Mouse (Mus musculus): ENCODE results near the gene Spag5. TPM values are rescaled to one million over a fixed set of nuclear protein-coding genes. Genes with fewer than 3 reads are reported as not detected.

The Spag5 gene
- polyA plus RNA-seq, 1 experiment from 2014 or later, result 76.6 TPM

DNA sequence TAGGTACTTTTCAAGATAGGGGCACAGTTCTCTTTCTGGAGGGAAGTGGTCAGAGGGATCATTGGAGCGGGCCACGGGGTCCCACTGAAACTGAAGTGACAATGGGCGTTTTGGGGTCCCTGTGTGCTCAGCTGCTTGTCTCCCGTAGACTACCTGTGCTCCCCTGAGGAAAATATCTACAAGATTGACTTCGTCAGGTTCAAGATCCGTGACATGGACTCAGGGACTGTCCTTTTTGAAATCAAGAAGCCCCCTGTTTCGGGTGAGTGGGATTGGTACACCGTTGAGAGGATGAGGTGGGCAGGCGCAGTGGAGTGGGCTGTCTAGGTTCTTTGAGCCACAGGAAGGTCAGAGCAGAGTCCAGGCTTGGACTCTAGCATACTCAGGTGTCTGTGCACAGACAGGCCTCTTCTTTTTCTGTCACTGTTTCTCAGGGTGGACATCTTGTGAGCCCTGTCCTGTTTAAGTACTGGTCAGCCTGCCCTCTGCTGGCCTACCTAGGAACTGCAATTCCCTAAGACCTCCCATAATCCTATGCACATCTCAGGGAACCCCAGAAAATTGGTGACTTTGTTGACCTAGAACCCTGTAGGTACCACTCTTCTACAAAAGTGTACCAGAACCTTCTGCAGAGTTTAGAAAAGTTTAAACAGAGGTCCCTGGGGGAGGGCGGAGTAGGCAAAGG lies 45.9 kb downstream of the Spag5 start:
- DNase-seq (ENCODE audit: extremely low spot score, low spot score), result peak; percentile 71
- no peak overlapping the region for H3K27ac ChIP-seq
- peaks cover 59% of the 10 kb centered on the region for H3K4me1 ChIP-seq

GRCm38 (mm10) chr11:78347908-78348307 lies 46.6 kb downstream of the Spag5 start:
- Histone ChIP-seq H3K36me3 (replicated peaks) (peaks cover 34% of the 10 kb centered on the region), H3K27me3 (ENCODE audit: poor library complexity, severe bottlenecking) (no peaks in the 10 kb centered on the region), H3K9me3 (no peaks in the 10 kb centered on the region), H3K27ac (no peak overlapping the region), H3K4me3 (no peak overlapping the region), H3K4me1 (peaks cover 55% of the 10 kb centered on the region)
- no peak for DNase-seq (ENCODE audit: extremely low spot score, low spot score)
- 82% methylated on average over 9 of the region's 9 CpGs for WGBS

More for the DNA sequence above, 45.9 kb downstream of the Spag5 start:
- Histone ChIP-seq H3K36me3 (replicated peaks) (peaks cover 34% of the 10 kb centered on the region), H3K4me3 (no peak overlapping the region), H3K27me3 (ENCODE audit: poor library complexity, severe bottlenecking) (no peaks in the 10 kb centered on the region), H3K9me3 (no peaks in the 10 kb centered on the region)
- 90% methylated on average over 10 of the region's 10 CpGs for WGBS

DNA sequence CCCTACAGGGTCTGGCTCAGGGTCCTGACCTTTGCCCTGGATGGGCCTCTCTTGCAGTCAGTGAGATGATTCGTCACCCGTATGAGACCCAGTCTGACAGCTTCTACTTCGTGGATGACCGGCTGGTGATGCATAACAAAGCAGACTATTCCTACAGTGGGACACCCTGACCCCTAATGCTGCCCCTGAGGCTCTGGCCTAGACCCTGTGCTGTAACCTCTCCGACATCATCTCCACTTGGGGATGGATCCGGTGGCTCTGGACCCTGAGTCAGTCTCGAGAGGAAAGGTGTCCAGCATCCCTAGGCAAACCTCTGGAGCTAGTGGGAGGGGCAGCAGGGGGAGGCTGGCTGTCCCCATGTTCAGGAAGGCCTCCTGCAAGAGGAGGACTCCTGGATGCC lies 47.1 kb downstream of the Spag5 start:
- Histone ChIP-seq H3K4me1 (peaks cover 50% of the 10 kb centered on the region), H3K9me3 (no peaks in the 10 kb centered on the region), H3K4me3 (no peak overlapping the region), H3K36me3 (replicated peaks) (peaks cover 34% of the 10 kb centered on the region), H3K27me3 (ENCODE audit: poor library complexity, severe bottlenecking) (no peaks in the 10 kb centered on the region), H3K27ac (no peak overlapping the region)
- WGBS, result 64% methylated on average over 7 of the region's 7 CpGs
- no peak for DNase-seq (ENCODE audit: extremely low spot score, low spot score)

DNA sequence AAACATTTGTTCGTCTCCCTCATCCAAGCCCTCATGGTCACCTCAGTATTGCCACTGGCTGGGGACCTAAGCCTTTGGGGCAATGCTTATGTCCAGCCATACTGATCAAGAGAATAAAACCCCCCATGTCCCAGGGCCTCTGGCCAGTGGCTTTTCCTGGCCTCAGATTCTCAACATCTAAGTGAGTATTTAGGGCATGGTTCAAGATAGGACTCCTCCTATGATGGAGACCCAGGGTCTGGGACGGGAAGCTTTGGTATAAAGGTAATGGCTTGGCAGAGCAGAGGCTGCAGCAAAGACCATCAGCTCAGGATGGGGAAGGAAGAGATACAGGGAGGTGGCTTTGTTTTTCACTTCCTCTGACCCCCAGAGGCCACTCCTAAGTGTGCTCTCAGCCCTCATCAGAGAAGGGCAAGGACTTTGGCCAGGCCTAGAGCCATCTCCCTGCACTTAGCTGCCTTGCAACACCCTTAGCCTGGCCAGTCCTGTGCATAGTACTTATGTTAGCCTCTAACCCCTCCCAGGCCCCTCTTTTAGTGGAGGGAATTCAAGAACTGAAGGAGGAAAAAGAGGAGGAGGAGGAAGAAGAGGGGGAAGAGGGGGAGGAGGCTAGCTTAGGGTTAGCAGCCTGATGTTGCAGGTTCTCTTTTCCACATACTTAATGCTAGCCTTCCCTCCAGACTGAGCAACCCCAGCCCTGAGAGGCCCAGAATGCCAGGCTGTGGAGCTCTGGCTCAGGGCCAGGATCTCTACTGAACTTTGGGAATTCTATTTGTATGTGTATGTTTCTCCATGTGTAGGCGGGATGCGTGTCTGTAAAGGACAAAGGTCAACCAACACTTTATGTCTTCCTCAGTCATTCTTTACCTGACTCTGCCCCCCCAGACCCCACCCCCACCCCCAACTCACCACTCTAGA lies 48.4 kb downstream of the Spag5 start:
- peaks cover 34% of the 10 kb centered on the region for H3K36me3 ChIP-seq (replicated peaks)
- H3K27ac ChIP-seq, result no peak overlapping the region
- H3K4me1 ChIP-seq, result peaks cover 38% of the 10 kb centered on the region
- DNase-seq (ENCODE audit: extremely low spot score, low spot score), result no peak
- H3K4me3 ChIP-seq, result no peak overlapping the region
- no peaks in the 10 kb centered on the region for H3K9me3 ChIP-seq
- no peaks in the 10 kb centered on the region for H3K27me3 ChIP-seq (ENCODE audit: poor library complexity, severe bottlenecking)
- WGBS, result 90% methylated on average over 4 of the region's 4 CpGs

DNA sequence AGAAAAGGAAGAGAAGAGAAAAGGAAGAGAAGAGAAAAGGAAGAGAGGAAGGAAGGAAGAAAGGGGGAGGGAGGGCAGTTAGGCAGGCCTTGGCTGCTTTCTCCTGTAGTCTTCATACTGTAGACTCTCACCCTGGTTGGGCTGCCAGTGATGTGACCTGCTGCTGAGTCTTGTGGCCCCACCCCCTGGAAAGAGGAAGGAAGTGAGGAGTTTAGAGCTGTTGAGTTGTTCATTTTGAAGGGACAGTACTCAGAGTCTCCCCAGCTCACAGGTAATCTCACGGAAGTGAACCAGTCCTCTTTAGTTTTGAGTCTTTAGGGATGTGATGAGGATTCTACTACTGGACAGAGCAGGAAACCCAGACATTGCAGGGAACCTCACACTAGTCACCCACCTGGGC lies 51.8 kb downstream of the Spag5 start:
- peaks cover 21% of the 10 kb centered on the region for H3K36me3 ChIP-seq (replicated peaks)
- 86% methylated on average over 1 of the region's 1 CpGs for WGBS
- H3K4me3 ChIP-seq, result no peak overlapping the region
- DNase-seq (ENCODE audit: extremely low spot score, low spot score), result no peak
- H3K9me3 ChIP-seq, result no peaks in the 10 kb centered on the region
- no peak overlapping the region for H3K27ac ChIP-seq
- no peaks in the 10 kb centered on the region for H3K27me3 ChIP-seq (ENCODE audit: poor library complexity, severe bottlenecking)
- H3K4me1 ChIP-seq, result peaks cover 6% of the 10 kb centered on the region; the same call in 1 of the 2 replicates

DNA sequence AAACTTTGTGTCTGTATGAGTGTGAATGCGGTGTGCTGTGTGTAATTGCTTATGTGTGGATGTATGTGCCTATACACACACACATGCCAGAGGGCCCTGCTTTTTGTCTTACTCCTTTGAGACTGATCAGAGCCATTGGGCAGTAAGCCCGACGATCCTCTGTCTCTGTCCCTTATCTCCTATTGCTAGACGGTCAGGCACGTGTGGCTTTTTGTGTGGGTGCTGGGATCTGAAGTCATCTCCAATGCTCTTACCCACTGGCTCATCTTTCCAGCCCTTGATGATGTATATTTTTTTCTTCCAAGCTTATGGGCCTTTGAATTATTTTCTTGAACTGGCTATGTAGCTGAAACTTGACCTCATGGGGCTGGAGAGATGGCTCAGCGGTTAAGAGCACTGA lies 53.6 kb downstream of the Spag5 start:
- H3K27ac ChIP-seq, result no peak overlapping the region
- peaks cover 15% of the 10 kb centered on the region for H3K27me3 ChIP-seq (ENCODE audit: poor library complexity, severe bottlenecking)
- 91% methylated on average over 6 of the region's 6 CpGs for WGBS
- no peaks in the 10 kb centered on the region for H3K9me3 ChIP-seq
- peaks cover 3% of the 10 kb centered on the region; the same call in 1 of the 2 replicates for H3K36me3 ChIP-seq (replicated peaks)
- no peak for DNase-seq (ENCODE audit: extremely low spot score, low spot score)
- H3K4me3 ChIP-seq, result no peak overlapping the region
- H3K4me1 ChIP-seq, result peaks cover 7% of the 10 kb centered on the region

DNA sequence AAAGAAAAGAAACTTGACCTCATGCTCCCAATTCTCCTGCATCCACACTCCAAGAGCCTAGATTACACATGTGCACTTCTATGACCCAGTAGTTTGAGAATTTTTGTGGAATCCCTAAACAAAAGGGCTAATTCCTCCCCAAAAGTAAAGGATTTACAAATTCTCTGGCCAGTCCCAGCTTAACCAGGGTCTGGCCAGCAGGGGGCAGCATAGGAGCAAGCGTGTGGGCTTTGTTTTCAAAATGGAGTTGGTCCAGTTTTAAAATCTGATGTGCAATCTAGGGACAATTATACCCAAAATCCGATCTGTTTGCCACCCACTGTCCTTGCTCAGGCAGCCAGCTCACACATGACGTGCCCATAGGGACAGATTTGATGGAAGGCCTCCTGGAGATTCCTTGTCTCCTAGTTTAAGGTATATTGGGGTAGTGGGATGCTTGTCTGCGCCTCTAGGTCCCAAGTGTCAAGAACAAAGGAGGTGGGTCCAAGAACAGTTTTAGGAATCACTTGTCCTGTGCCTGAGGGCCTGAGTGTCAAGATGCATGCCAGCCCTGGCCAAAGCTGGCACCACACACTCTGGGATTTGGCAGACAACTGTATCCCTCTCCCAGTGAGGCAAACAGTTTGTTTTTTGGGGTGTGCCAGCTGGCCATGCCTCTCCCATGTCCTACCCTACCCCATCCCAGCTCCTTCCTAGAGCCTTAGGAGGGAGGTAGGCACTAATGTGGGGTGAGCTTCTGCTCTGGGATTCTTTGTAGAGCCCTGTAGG lies 54.3 kb downstream of the Spag5 start:
- 32% methylated on average over 4 of the region's 4 CpGs for WGBS
- H3K4me3 ChIP-seq, result no peak overlapping the region
- peaks cover 15% of the 10 kb centered on the region for H3K4me1 ChIP-seq
- peak overlapping the region; percentile 56 for H3K27ac ChIP-seq
- no peaks in the 10 kb centered on the region for H3K36me3 ChIP-seq (replicated peaks)
- no peaks in the 10 kb centered on the region for H3K9me3 ChIP-seq
- peaks cover 15% of the 10 kb centered on the region for H3K27me3 ChIP-seq (ENCODE audit: poor library complexity, severe bottlenecking)
- DNase-seq (ENCODE audit: extremely low spot score, low spot score), result peak; percentile 78

DNA sequence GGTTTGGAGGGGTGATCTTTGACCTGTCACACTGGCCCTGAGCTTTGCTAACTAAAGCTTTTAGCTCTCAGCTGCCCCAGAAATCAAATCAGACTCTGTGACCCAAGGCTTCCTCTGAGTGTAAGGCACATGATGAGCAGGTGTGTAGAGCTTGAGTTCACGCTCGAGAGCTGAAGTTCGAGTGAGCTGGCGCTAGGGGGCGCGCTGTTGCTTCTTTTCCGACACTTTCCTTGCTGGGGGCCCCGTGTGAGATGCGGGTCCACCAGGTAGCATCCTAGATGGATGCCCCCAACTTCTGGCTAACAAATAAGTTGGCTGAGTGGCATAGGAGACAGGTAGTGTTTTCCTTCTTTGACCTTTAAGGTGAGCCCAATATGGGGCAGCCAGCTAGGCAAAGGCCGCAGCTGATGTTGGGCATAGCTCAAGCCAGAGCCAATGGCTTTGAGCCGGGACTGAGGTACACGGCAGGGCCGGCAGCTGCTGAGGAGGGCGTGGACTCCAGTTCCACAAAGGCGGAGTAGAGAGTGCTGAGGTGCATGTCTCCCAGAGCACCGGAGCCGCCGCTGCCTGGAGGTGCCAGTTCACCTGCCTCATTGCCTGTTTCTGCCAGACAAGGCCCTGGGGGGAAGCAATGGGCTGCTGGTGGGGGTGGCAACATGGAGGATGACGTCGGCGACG lies 57.1 kb downstream of the Spag5 start:
- H3K27ac ChIP-seq, result no peak overlapping the region
- H3K4me1 ChIP-seq, result peaks cover 18% of the 10 kb centered on the region
- H3K36me3 ChIP-seq (replicated peaks), result no peaks in the 10 kb centered on the region
- no peak overlapping the region; the same call in 1 of the 2 replicates for H3K4me3 ChIP-seq
- DNase-seq (ENCODE audit: extremely low spot score, low spot score), result peak; percentile 27
- peaks cover 15% of the 10 kb centered on the region for H3K27me3 ChIP-seq (ENCODE audit: poor library complexity, severe bottlenecking)
- no peaks in the 10 kb centered on the region for H3K9me3 ChIP-seq
- WGBS, result 14% methylated on average over 22 of the region's 22 CpGs

DNA sequence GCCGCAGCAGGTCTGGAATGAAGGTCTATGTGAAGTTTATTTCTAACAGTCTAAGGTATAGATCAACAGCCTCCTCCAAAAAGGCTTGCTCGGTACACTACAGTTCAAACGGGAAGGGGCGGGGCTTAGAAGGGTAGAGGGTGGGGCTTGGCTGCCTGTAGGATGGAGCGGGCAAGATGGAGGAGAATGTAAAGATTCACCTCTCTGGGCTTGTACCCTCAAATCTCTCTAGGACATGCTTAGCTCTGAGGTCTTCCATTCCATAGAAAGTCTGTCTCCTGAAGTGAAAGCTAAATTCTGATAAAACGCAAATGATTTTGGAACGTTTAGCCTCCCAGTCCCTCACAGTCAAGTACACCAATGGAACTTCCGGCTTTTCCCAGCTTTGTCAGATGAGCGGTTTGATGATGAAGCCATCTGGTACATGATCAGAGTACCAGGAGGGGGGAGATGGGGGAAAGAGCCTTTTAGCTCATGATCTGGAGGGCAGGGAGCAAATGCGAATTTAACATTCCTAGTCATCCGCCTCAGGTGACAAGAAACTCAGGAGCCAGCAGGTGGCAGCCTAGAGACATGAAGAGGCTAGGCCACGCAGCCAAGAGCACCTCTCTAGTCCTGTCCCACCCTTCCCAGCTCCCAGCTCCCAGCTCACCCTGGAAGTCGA lies 58.9 kb downstream of the Spag5 start:
- H3K36me3 ChIP-seq (replicated peaks), result no peaks in the 10 kb centered on the region
- H3K9me3 ChIP-seq, result no peaks in the 10 kb centered on the region
- H3K4me1 ChIP-seq, result peaks cover 28% of the 10 kb centered on the region
- peak; percentile 72 for DNase-seq (ENCODE audit: extremely low spot score, low spot score)
- H3K4me3 ChIP-seq, result peak overlapping the region; percentile 46
- 12% methylated on average over 13 of the region's 13 CpGs for whole genome bisulfite sequencing
- H3K27me3 ChIP-seq (ENCODE audit: poor library complexity, severe bottlenecking), result peaks cover 15% of the 10 kb centered on the region
- H3K27ac ChIP-seq, result 0 out of 2 replicates have a peak overlapping the region, but pooled peaks have one; percentile 16

DNA sequence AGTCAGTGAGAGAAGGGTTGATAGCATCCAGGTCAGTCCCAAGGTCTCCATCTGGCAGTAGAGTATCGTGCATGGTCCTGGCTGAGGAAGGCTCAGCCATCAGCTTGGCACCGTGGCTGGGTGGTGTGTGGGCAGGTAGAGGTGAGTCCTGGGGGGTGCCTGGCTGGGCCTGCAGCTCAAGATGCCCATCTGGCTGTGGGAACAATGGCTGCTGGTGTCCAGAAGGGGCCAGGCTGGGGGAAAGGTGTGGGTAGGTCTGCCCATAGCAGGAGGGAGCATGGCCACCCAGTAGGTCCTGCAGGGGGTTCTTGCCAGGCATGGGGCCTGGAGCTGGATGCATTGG lies 59.4 kb downstream of the Spag5 start:
- peaks cover 15% of the 10 kb centered on the region for H3K27me3 ChIP-seq (ENCODE audit: poor library complexity, severe bottlenecking)
- no peaks in the 10 kb centered on the region for H3K9me3 ChIP-seq
- peak overlapping the region; percentile 46; the same call in 1 of the 2 replicates for H3K4me3 ChIP-seq
- peaks cover 28% of the 10 kb centered on the region for H3K4me1 ChIP-seq
- H3K27ac ChIP-seq, result 0 out of 2 replicates have a peak overlapping the region, but pooled peaks have one; percentile 16
- 62% methylated on average over 2 of the region's 2 CpGs for WGBS
- H3K36me3 ChIP-seq (replicated peaks), result no peaks in the 10 kb centered on the region
- DNase-seq (ENCODE audit: extremely low spot score, low spot score), result no peak

DNA sequence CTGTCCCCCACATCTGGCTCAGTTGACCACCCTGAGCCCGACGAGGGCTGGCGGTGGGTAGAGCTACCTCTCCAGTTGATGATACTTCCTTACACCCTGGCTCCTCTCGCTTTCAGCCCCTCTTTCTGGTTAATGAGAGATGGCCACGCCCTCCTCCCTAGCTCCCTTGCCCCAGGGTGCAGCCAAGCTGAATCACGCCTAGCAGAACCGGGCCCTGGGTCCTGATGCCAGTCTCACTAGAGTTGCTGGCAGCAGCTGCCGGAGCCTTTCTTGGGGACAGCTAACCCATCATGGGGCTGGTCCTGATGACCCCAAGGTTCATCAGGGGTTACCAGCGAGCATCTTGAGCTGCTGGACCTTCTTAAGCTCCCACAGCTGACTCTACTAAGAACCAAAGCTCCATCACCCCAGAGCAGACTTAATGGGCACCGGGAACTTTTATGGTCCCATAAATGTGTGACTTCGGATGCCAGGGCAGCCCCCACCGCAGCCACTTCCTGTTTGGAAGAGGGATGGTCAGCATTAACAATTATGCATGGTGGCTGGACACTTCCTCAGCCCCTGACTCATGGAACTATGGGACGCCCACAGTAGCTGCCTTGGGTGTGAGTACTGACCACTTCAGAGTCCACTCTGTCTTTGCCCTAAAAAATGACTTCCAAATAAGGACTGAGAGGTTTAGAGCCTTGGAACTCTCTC lies 62.1 kb downstream of the Spag5 start:
- peaks cover 13% of the 10 kb centered on the region for H3K27me3 ChIP-seq (ENCODE audit: poor library complexity, severe bottlenecking)
- no peaks in the 10 kb centered on the region for H3K9me3 ChIP-seq
- H3K4me3 ChIP-seq, result no peak overlapping the region
- H3K4me1 ChIP-seq, result peaks cover 28% of the 10 kb centered on the region
- 84% methylated on average over 13 of the region's 13 CpGs for WGBS
- DNase-seq (ENCODE audit: extremely low spot score, low spot score), result no peak
- H3K27ac ChIP-seq, result no peak overlapping the region
- H3K36me3 ChIP-seq (replicated peaks), result no peaks in the 10 kb centered on the region
